Mouse (Mus musculus) hindbrain, postnatal 0 days (tissue): ENCODE results near the gene Efcc1. TPM values are rescaled to one million over a fixed set of nuclear protein-coding genes. Genes with fewer than 3 reads are reported as not detected.
A peak's percentile ranks its signal among the peaks of the same experiment; 100 is the strongest.

Experiments used
- ATAC-seq: fragments of 200-750 bp; cut with Nextera tagmentation; 2 replicates; pipeline ENCODE4 v1.8.0; 2017; ENCODE audit warnings: mild to moderate bottlenecking, moderate TSS enrichment, moderate library complexity
- DNase-seq: peaks from one replicate; pipeline ENCODE4 v3.0.0-alpha.2; 2015; ENCODE audit warnings: low spot score
- H3K27ac ChIP-seq: fragments of 300-500 bp; sonication (generic); 2 replicates; pipeline ENCODE4 v1.5.1; 2014; ENCODE audit warnings: mild to moderate bottlenecking
- H3K27me3 ChIP-seq: fragments of 300-500 bp; sonication (generic); 2 replicates; pipeline ENCODE4 v1.6.1; 2014; ENCODE audit warnings: low read length, mixed read lengths; ENCODE audit not compliant: insufficient read depth
- H3K36me3 ChIP-seq: fragments of 300-500 bp; sonication (generic); 2 replicates; pipeline ENCODE4 v1.6.1; 2014; ENCODE audit warnings: low read length, mixed read lengths; ENCODE audit not compliant: insufficient read depth
- H3K4me1 ChIP-seq: fragments of 300-500 bp; sonication (generic); 2 replicates; pipeline ENCODE4 v1.6.1; 2014; ENCODE audit warnings: antibody characterized with exemption, low read length, mixed read lengths; ENCODE audit not compliant: insufficient read depth
- H3K4me2 ChIP-seq: fragments of 300-500 bp; sonication (generic); 2 replicates; pipeline ENCODE4 v1.6.1; 2014; ENCODE audit warnings: low read depth, mild to moderate bottlenecking, low read length, moderate library complexity, mixed read lengths
- H3K4me3 ChIP-seq: fragments of 300-500 bp; sonication (generic); 2 replicates; pipeline ENCODE4 v1.5.1; 2014; ENCODE audit warnings: low read length
- H3K9ac ChIP-seq: fragments of 300-500 bp; sonication (generic); replicated peaks from 2 replicates; pipeline ENCODE4 v1.6.1; 2014; ENCODE audit warnings: mild to moderate bottlenecking, low read length, moderate library complexity, mixed read lengths
- H3K9me3 ChIP-seq: fragments of 300-500 bp; sonication (generic); 2 replicates; pipeline ENCODE4 v1.6.1; 2016; ENCODE audit warnings: low read length, mixed read lengths
- CTCF ChIP-seq: IDR thresholded peaks from 2 replicates; pipeline ENCODE4 v1.5.1; 2016; ENCODE audit warnings: antibody characterized with exemption, control low read depth, low read depth
- WGBS: fragments of 180-500 bp; shearing (Covaris S2); extraction: QIAGEN DNeasy Blood & Tissue Kit; methylation state at CpG from one replicate; pipeline ENCODE4 v1.1.7; 2014; 5-methylcytosine and 5-hydroxymethylcytosine counted together
- polyA plus RNA-seq: library from polyadenylated mRNA; unstranded; fragments of >200 nt; fragmentation: Nextera tagmentation; extraction: Ambion mirVana; gene quantifications from 2 replicates; pipeline ENCODE4 v1.2.1, GENCODE M21; 2015
- total RNA-seq: library from RNA; depleted of rRNA; stranded (reverse); fragments of >200 nt; gene quantifications from 2 replicates; pipeline ENCODE4 v1.2.3, GENCODE M21; 2014

Gene Efcc1
- total and polyA plus RNA-seq, 2 experiments from 2014 or later, result 5.4 to 8.3 TPM

GRCm38 (mm10) chr6:87790779-87791480 lies 60.3 kb downstream of the Efcc1 start:
- DNase-seq, result no peak
- no peaks in the 10 kb centered on the region for H3K9me3 ChIP-seq
- no peak for ATAC-seq
- TF ChIP-seq CTCF, result no peak
- H3K9ac ChIP-seq, result no peak overlapping the region
- H3K4me1 ChIP-seq, result no peaks in the 10 kb centered on the region; the same call in 1 of the 2 replicates
- H3K27me3 ChIP-seq, result no peaks in the 10 kb centered on the region
- 76% methylated on average over 7 of the region's 7 CpGs for WGBS
- H3K27ac ChIP-seq, result no peak overlapping the region
- H3K4me3 ChIP-seq, result no peak overlapping the region
- no peak overlapping the region for H3K4me2 ChIP-seq
- peaks cover 6% of the 10 kb centered on the region; the same call in 1 of the 2 replicates for H3K36me3 ChIP-seq

- H3K4me1 ChIP-seq, result no peaks in the 10 kb centered on the region; the same call in 1 of the 2 replicates
- no peak overlapping the region for H3K4me3 ChIP-seq
- H3K27me3 ChIP-seq, result no peaks in the 10 kb centered on the region
- H3K4me2 ChIP-seq, result no peak overlapping the region
- no peaks in the 10 kb centered on the region for H3K9me3 ChIP-seq
- H3K27ac ChIP-seq, result no peak overlapping the region
- DNase-seq (no peak), ATAC-seq (no peak)
- no peak overlapping the region for H3K9ac ChIP-seq
- WGBS, result 82% methylated on average over 5 of the region's 5 CpGs
- H3K36me3 ChIP-seq, result peaks cover 6% of the 10 kb centered on the region; the same call in 1 of the 2 replicates
- TF ChIP-seq CTCF, result no peak
Measured at GRCm38 (mm10) chr6:87791826-87792225, 61.2 kb downstream of the Efcc1 start.

GRCm38 (mm10) chr6:87793821-87794510 lies 63.3 kb downstream of the Efcc1 start:
- 85% methylated on average over 10 of the region's 10 CpGs for WGBS
- Histone ChIP-seq H3K36me3 (peaks cover 6% of the 10 kb centered on the region; the same call in 1 of the 2 replicates), H3K4me3 (no peak overlapping the region), H3K4me1 (no peaks in the 10 kb centered on the region; the same call in 1 of the 2 replicates), H3K27ac (no peak overlapping the region), H3K27me3 (no peaks in the 10 kb centered on the region), H3K4me2 (no peak overlapping the region), H3K9ac (no peak overlapping the region), H3K9me3 (no peaks in the 10 kb centered on the region)
- no peak for ATAC-seq
- TF ChIP-seq CTCF, result no peak
- peak; percentile 23 for DNase-seq

DNA sequence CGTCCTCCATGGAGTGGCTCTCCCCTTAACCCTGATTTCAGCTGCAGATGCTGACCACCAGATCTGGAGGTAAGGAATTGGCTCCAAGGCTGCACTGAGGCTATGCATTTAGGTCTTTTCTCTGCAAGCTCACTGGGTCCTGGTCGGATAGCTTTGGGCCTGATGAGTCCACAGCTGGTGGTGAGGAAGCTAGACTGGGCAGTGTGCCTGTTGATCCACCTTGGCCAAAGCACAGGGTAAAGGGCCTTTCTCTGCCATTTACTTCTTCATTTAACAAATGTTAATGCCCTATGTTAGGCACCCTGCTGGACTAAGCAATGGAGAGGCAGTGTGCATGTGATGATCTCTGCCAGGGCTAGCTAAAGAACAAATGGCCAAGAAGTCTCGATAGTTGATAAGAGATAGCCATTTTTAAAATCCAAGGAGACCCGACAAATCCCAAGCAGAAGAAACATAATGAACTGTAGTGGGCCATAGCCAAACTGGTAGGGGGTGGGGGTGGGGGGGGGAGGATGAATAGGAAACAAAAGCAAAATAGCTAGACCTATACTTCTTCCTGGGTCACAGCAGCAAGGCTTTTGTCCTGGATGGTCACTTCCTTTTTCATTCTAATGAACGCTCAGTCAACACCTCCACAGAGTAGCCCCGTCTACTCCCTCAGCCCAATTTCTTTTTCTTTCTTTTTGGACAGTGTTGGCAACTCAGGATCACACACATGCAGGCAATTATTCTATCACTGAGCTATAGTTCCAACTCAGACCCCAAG lies 64.9 kb downstream of the Efcc1 start:
- H3K4me3 ChIP-seq, result no peak overlapping the region
- H3K27ac ChIP-seq, result no peak overlapping the region
- H3K27me3 ChIP-seq, result no peaks in the 10 kb centered on the region
- H3K9ac ChIP-seq, result no peak overlapping the region
- TF ChIP-seq CTCF, result no peak
- 50% methylated on average over 6 of the region's 6 CpGs for WGBS
- no peaks in the 10 kb centered on the region; the same call in 1 of the 2 replicates for H3K4me1 ChIP-seq
- H3K36me3 ChIP-seq, result peaks cover 6% of the 10 kb centered on the region; the same call in 1 of the 2 replicates
- DNase-seq (no peak), ATAC-seq (no peak)
- H3K9me3 ChIP-seq, result no peaks in the 10 kb centered on the region
- no peak overlapping the region for H3K4me2 ChIP-seq

GRCm38 (mm10) chr6:87796251-87796880 lies 65.7 kb downstream of the Efcc1 start:
- ATAC-seq, result no peak
- H3K27ac ChIP-seq, result no peak overlapping the region
- WGBS, result 89% methylated on average over 6 of the region's 6 CpGs
- no peaks in the 10 kb centered on the region for H3K4me1 ChIP-seq
- peaks cover 6% of the 10 kb centered on the region; the same call in 1 of the 2 replicates for H3K36me3 ChIP-seq
- no peaks in the 10 kb centered on the region for H3K9me3 ChIP-seq
- H3K4me3 ChIP-seq, result no peak overlapping the region
- H3K27me3 ChIP-seq, result no peaks in the 10 kb centered on the region
- DNase-seq, result no peak
- H3K9ac ChIP-seq, result no peak overlapping the region
- no peak overlapping the region for H3K4me2 ChIP-seq
- no peak for TF ChIP-seq CTCF

DNA sequence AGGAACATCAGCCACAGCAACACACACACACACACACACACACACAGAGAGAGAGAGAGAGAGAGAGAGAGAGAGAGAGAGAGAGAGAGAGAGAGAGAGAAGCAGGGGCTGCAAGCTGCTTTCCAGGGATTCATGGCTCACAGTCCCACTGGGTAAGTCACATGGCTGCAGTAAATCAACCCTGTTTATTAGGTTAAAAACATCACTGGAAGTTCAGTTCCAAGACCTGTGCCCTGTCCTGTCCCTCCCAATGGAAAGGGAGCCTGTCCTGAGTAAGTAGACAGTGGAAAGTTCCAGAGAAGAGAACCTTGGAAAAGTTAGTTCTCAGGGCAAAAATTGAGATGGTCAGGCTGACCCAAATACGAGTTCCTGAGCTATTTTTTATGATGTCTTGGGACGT lies 66.7 kb downstream of the Efcc1 start:
- 0 out of 2 replicates have a peak, but pooled peaks cover 2% of the 10 kb centered on the region for H3K36me3 ChIP-seq
- ATAC-seq (no peak), DNase-seq (no peak)
- no peaks in the 10 kb centered on the region for H3K9me3 ChIP-seq
- no peaks in the 10 kb centered on the region for H3K27me3 ChIP-seq
- H3K4me1 ChIP-seq, result no peaks in the 10 kb centered on the region
- H3K9ac ChIP-seq, result no peak overlapping the region
- H3K4me2 ChIP-seq, result no peak overlapping the region
- TF ChIP-seq CTCF, result no peak
- no peak overlapping the region for H3K27ac ChIP-seq
- H3K4me3 ChIP-seq, result no peak overlapping the region
- 56% methylated on average over 2 of the region's 2 CpGs for WGBS
